In genomic region chr9:62354838-62355719, GRCm38 (mm10) we compare ENCODE assay signal across 15 mouse cellular contexts. TPM values are rescaled to one million over a fixed set of nuclear protein-coding genes. Genes with fewer than 3 reads are reported as not detected.
DNase-seq lines count a peak whose midpoint lies in the region; ATAC-seq and TF ChIP-seq lines count a peak whose summit lies in the region.
"Had no signal": no experiment of that assay in that cellular context is flagged by ENCODE, and none has a peak within 500 bp of the region (broad histone marks: within the 10 kb centered on the region; RNA-seq: fewer than 3 reads in every experiment).

No protein-coding gene starts in this region.

- no peak overlapping the region for H3K4me3 ChIP-seq in heart, embryonic 15.5 days
- H3K4me3 ChIP-seq in limb, embryonic 13.5 days: no peak overlapping the region
- no peak overlapping the region for H3K4me3 ChIP-seq in limb, embryonic 10.5 days
- peak overlapping the region; percentile 17; the same call in 1 of the 2 replicates for H3K4me3 ChIP-seq in G1E (ENCODE audit: low read depth, low read length)
- H3K4me3 ChIP-seq: forebrain, embryonic 10.5 days had no signal

- WGBS in heart, embryonic 15.5 days: 62% methylated on average over 16 of the region's 16 CpGs
- WGBS in limb, embryonic 13.5 days: 76% methylated on average over 16 of the region's 16 CpGs
- 88% methylated on average over 16 of the region's 16 CpGs for WGBS in limb, embryonic 10.5 days

- DNase-seq in adrenal gland, postnatal 14 days: peak; percentile 56
- DNase-seq in adrenal gland, postnatal 4 days (ENCODE audit: low spot score in 2 of 2): no peak
- DNase-seq in heart, adult 9 months (ENCODE audit: low spot score in 2 of 2): no peak
- no peak for DNase-seq in limb, embryonic 10.5 days (ENCODE audit: low spot score)
- DNase-seq in G1E (ENCODE audit: low spot score): no peak
- no peak for DNase-seq in lung, adult 18-20 months
- DNase-seq: embryo, embryonic 11 days; gastrocnemius, postnatal 14 days; lung, embryonic 14.5 days; right cerebral cortex, adult 18-20 months; thymus, adult 2 months had no signal

- H3K36me3 ChIP-seq in heart, embryonic 15.5 days: no peaks in the 10 kb centered on the region
- peaks cover 40% of the 10 kb centered on the region for H3K36me3 ChIP-seq in limb, embryonic 13.5 days
- peaks cover 72% of the 10 kb centered on the region for H3K36me3 ChIP-seq in limb, embryonic 10.5 days
- peaks cover 89% of the 10 kb centered on the region for H3K36me3 ChIP-seq in G1E (replicated peaks)

- TF ChIP-seq CTCF in G1E (IDR thresholded peaks at IDR 0.05; ENCODE audit: low read depth, low read length): no peak

- peaks cover 85% of the 10 kb centered on the region for H3K4me1 ChIP-seq in heart, embryonic 15.5 days (replicated peaks)
- peaks cover 63% of the 10 kb centered on the region for H3K4me1 ChIP-seq in limb, embryonic 13.5 days
- H3K4me1 ChIP-seq in limb, embryonic 10.5 days: peaks cover 57% of the 10 kb centered on the region
- peaks cover 89% of the 10 kb centered on the region for H3K4me1 ChIP-seq in G1E (ENCODE audit: insufficient read depth, low read depth, low read length)

- H3K4me2 ChIP-seq in heart, embryonic 15.5 days: no peak overlapping the region
- no peak overlapping the region for H3K4me2 ChIP-seq in limb, embryonic 13.5 days (replicated peaks)
- H3K4me2 ChIP-seq: hindbrain, embryonic 14.5 days; lung, embryonic 14.5 days had no signal

- no peak for ATAC-seq in heart, embryonic 15.5 days (replicated peaks; ENCODE audit: insufficient number of reproducible peaks, insufficient read depth, low FRiP score, low read depth)
- ATAC-seq in limb, embryonic 13.5 days (ENCODE audit: low FRiP score, low read depth): no peak
- ATAC-seq in G1E (ENCODE audit: extremely low read depth, insufficient number of reproducible peaks, low FRiP score, poor library complexity, severe bottlenecking): no peak

- no peak overlapping the region for H3K9ac ChIP-seq in heart, embryonic 15.5 days
- H3K9ac ChIP-seq in limb, embryonic 13.5 days: 0 out of 2 replicates have a peak overlapping the region, but pooled peaks have one; percentile 45
- H3K9ac ChIP-seq: hindbrain, embryonic 14.5 days; lung, embryonic 14.5 days had no signal

- 0 out of 2 replicates have a peak overlapping the region, but pooled peaks have one; percentile 5 for H3K27ac ChIP-seq in heart, embryonic 15.5 days
- no peak overlapping the region for H3K27ac ChIP-seq in limb, embryonic 13.5 days
- H3K27ac ChIP-seq in limb, embryonic 10.5 days: no peak overlapping the region
- H3K27ac ChIP-seq: hindbrain, embryonic 14.5 days had no signal

- no peaks in the 10 kb centered on the region for H3K27me3 ChIP-seq in heart, embryonic 15.5 days
- no peaks in the 10 kb centered on the region for H3K27me3 ChIP-seq in limb, embryonic 13.5 days
- no peaks in the 10 kb centered on the region for H3K27me3 ChIP-seq in limb, embryonic 10.5 days (ENCODE audit: low read depth, poor library complexity, severe bottlenecking)
- no peaks in the 10 kb centered on the region for H3K27me3 ChIP-seq in G1E (ENCODE audit: insufficient read depth, low read length)

- H3K9me3 ChIP-seq in heart, embryonic 15.5 days (replicated peaks): no peaks in the 10 kb centered on the region
- no peaks in the 10 kb centered on the region for H3K9me3 ChIP-seq in limb, embryonic 13.5 days
- H3K9me3 ChIP-seq in limb, embryonic 10.5 days (replicated peaks): no peaks in the 10 kb centered on the region
- H3K9me3 ChIP-seq in G1E (replicated peaks): no peaks in the 10 kb centered on the region
- H3K9me3 ChIP-seq: forebrain, embryonic 10.5 days had no signal

RNA-seq across cellular contexts. Expression of gene Anp32a, which starts 14.0 kb away (rescaled TPM):
- total RNA-seq in adrenal gland, postnatal 14 days (2021): 379 and 408 TPM in 2 replicates
- 100 to 1,000 TPM; 437 to 471 TPM for total RNA-seq in adrenal gland, postnatal 4 days (2021)
- 128 and 176 TPM in 2 replicates for polyA plus RNA-seq in heart, embryonic 15.5 days (2015; fragmentation: Nextera tagmentation; extraction: Ambion mirVana)
- polyA plus RNA-seq in limb, embryonic 13.5 days (2015; fragmentation: Nextera tagmentation; extraction: Ambion mirVana): 214 and 225 TPM in 2 replicates
- polyA plus RNA-seq in limb, embryonic 10.5 days (2016; fragmentation: Nextera tagmentation; extraction: Ambion mirVana): 240 and 246 TPM in 2 replicates
- total RNA-seq in G1E (2014; fragmentation: Nextera tagmentation) (565 and 646 TPM in 2 replicates), G1E (2017) (481 and 765 TPM in 2 replicates)
- 246 and 734 TPM in 2 replicates for polyA plus RNA-seq in G1E (2012)
